ENCODE assay signal across 18 mouse cellular contexts in the genomic region with DNA sequence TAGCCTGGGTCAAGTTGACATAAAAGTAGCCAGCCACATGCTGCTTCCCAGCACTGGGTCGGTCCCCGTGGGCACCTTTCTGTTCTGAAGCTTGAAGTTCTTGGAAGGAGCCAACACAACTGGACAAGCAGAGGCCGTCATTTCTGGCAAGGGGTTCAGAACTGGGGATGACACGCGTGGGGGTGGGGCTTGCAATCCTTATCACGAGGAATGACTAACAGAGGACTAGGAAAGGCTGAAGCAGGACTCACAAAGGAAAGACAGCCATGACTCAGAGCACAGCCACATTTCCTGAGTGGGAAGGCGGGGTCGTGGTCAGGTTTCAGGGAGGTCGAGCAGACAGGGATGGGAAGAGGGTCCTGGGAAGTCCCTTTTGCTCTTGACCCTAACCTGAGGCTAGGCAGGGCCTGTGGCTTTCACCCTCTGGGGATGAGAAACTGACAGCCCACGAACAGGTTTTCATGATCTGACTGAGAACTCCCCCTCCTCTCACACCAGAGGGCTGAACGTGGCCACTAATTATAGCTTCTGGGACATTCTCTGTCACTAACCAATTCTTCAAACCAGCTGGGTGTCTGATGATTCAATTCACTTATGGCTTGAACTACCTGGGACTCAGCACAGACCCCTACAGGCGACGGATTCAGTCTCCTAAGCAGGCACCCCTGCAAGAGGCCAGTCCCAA. TPM values are rescaled to one million over a fixed set of nuclear protein-coding genes. Genes with fewer than 3 reads are reported as not detected.
DNase-seq lines count a peak whose midpoint lies in the region; ATAC-seq and TF ChIP-seq lines count a peak whose summit lies in the region.
"Had no signal": no experiment of that assay in that cellular context is flagged by ENCODE, and none has a peak within 500 bp of the region (broad histone marks: within the 10 kb centered on the region; RNA-seq: fewer than 3 reads in every experiment).

No protein-coding gene starts in this region.

- no peak overlapping the region for H3K4me2 ChIP-seq in hindbrain, embryonic 12.5 days (replicated peaks)
- H3K4me2 ChIP-seq in hindbrain, embryonic 11.5 days (replicated peaks; ENCODE audit: low read depth, low read length), result no peak overlapping the region
- no peak overlapping the region for H3K4me2 ChIP-seq in stomach, postnatal 0 days (replicated peaks; ENCODE audit: low read depth)
- H3K4me2 ChIP-seq: kidney, embryonic 15.5 days; neural tube, embryonic 15.5 days had no signal

- H3K4me3 ChIP-seq in hindbrain, embryonic 12.5 days, result no peak overlapping the region
- H3K4me3 ChIP-seq in hindbrain, embryonic 11.5 days (ENCODE audit: low read depth, low read length), result no peak overlapping the region
- H3K4me3 ChIP-seq in stomach, postnatal 0 days (ENCODE audit: low read depth, low read length), result no peak overlapping the region
- H3K4me3 ChIP-seq: erythroblast, embryonic 14.5 days; gastrocnemius, adult 2 months; kidney, embryonic 15.5 days; neural tube, embryonic 15.5 days had no signal

- H3K4me1 ChIP-seq in hindbrain, embryonic 12.5 days, result peaks cover 31% of the 10 kb centered on the region
- H3K4me1 ChIP-seq in hindbrain, embryonic 11.5 days (replicated peaks; ENCODE audit: control insufficient read depth, insufficient read depth, low read length), result peaks cover 4% of the 10 kb centered on the region; the same call in 1 of the 2 replicates
- H3K4me1 ChIP-seq in stomach, postnatal 0 days (replicated peaks; ENCODE audit: control insufficient read depth, insufficient read depth), result no peaks in the 10 kb centered on the region

- no peak for DNase-seq in hindbrain, embryonic 11.5 days (ENCODE audit: low spot score)
- peak; percentile 11 for DNase-seq in urinary bladder, postnatal 25 days (ENCODE audit: low spot score)
- no peak for DNase-seq in urinary bladder, postnatal 4 days (ENCODE audit: low spot score in 2 of 2)
- DNase-seq in adrenal gland, adult 8-10 months, result peak; percentile 50
- DNase-seq in stomach, postnatal 0 days (ENCODE audit: low spot score), result peak; percentile 46
- DNase-seq in liver, result no peak
- no peak for DNase-seq in layer of hippocampus, postnatal 14 days (ENCODE audit: low spot score in 2 of 2)
- DNase-seq: cerebellum, adult 9-11 months; forebrain, postnatal 0 days; gastrocnemius, adult 2 months; heart, postnatal 36 days; lung, adult 18-20 months; thymus, postnatal 25 days had no signal

- WGBS in hindbrain, embryonic 12.5 days, result 58% methylated on average over 13 of the region's 13 CpGs
- 62% methylated on average over 13 of the region's 13 CpGs for WGBS in hindbrain, embryonic 11.5 days
- 54% methylated on average over 13 of the region's 13 CpGs for WGBS in stomach, postnatal 0 days

- no peak for TF ChIP-seq CTCF in stomach, postnatal 0 days (IDR thresholded peaks at IDR 0.05; ENCODE audit: low read depth)

- H3K9ac ChIP-seq in hindbrain, embryonic 12.5 days, result no peak overlapping the region
- H3K9ac ChIP-seq in hindbrain, embryonic 11.5 days (ENCODE audit: low read depth, low read length), result no peak overlapping the region
- H3K9ac ChIP-seq in stomach, postnatal 0 days (ENCODE audit: low read length), result no peak overlapping the region
- H3K9ac ChIP-seq: forebrain, postnatal 0 days; kidney, embryonic 15.5 days; neural tube, embryonic 15.5 days had no signal

- H3K27ac ChIP-seq in hindbrain, embryonic 12.5 days, result peak overlapping the region; percentile 32; the same call in 1 of the 2 replicates
- no peak overlapping the region for H3K27ac ChIP-seq in hindbrain, embryonic 11.5 days (ENCODE audit: low read depth, low read length)
- H3K27ac ChIP-seq in stomach, postnatal 0 days (replicated peaks), result no peak overlapping the region
- H3K27ac ChIP-seq: kidney, embryonic 15.5 days; neural tube, embryonic 15.5 days had no signal

- H3K36me3 ChIP-seq in hindbrain, embryonic 12.5 days, result no peaks in the 10 kb centered on the region
- no peaks in the 10 kb centered on the region for H3K36me3 ChIP-seq in hindbrain, embryonic 11.5 days (ENCODE audit: control insufficient read depth, insufficient read depth, low read length)
- no peaks in the 10 kb centered on the region for H3K36me3 ChIP-seq in stomach, postnatal 0 days (ENCODE audit: control insufficient read depth, insufficient read depth, low read length)
- H3K36me3 ChIP-seq: kidney, embryonic 15.5 days; neural tube, embryonic 15.5 days had no signal

- no peaks in the 10 kb centered on the region for H3K9me3 ChIP-seq in hindbrain, embryonic 12.5 days (replicated peaks)
- H3K9me3 ChIP-seq in hindbrain, embryonic 11.5 days (ENCODE audit: control insufficient read depth, low read length), result no peaks in the 10 kb centered on the region
- H3K9me3 ChIP-seq in stomach, postnatal 0 days (ENCODE audit: control insufficient read depth, low read length), result no peaks in the 10 kb centered on the region
- H3K9me3 ChIP-seq: kidney, embryonic 15.5 days; neural tube, embryonic 15.5 days had no signal

- H3K27me3 ChIP-seq in hindbrain, embryonic 12.5 days, result no peaks in the 10 kb centered on the region
- H3K27me3 ChIP-seq in hindbrain, embryonic 11.5 days (ENCODE audit: control insufficient read depth, insufficient read depth, low read length), result 0 out of 2 replicates have a peak, but pooled peaks cover 2% of the 10 kb centered on the region
- no peaks in the 10 kb centered on the region for H3K27me3 ChIP-seq in stomach, postnatal 0 days (ENCODE audit: control insufficient read depth, insufficient read depth, low read length)
- H3K27me3 ChIP-seq: kidney, embryonic 15.5 days; neural tube, embryonic 15.5 days; Patski had no signal

- no peak for ATAC-seq in hindbrain, embryonic 12.5 days (ENCODE audit: low FRiP score)
- ATAC-seq in hindbrain, embryonic 11.5 days (ENCODE audit: low FRiP score), result no peak
- ATAC-seq in stomach, postnatal 0 days (ENCODE audit: low FRiP score, low TSS enrichment), result peak; percentile 36; the same call in 1 of the 2 replicates
- ATAC-seq: forebrain, postnatal 0 days; Patski had no signal

- no peak for TF ChIP-seq EP300 in stomach, postnatal 0 days (optimal IDR thresholded peaks at IDR 0.05)

RNA-seq across cellular contexts. Expression of a gene that starts 2.4 kb away (rescaled TPM):
- polyA plus RNA-seq in hindbrain, embryonic 12.5 days (2016; fragmentation: Nextera tagmentation; extraction: Ambion mirVana), result 13.9 and 16.2 TPM in 2 replicates
- 21.6 and 27.4 TPM in 2 replicates for polyA plus RNA-seq in hindbrain, embryonic 11.5 days (2014; fragmentation: Nextera tagmentation; extraction: Ambion mirVana)
- 10 to 100 TPM in 1 of 4 experiments, 1 to 10 TPM in 3; 5.3 to 15.1 (median 8.8) TPM for total RNA-seq in adrenal gland, adult 8-10 months (2022)
- polyA plus RNA-seq in stomach, postnatal 0 days (2015; fragmentation: Nextera tagmentation; extraction: Ambion mirVana), result 0.18 and 0.24 TPM in 2 replicates
- 10 to 100 TPM; 43.4 to 46.7 TPM for total RNA-seq in layer of hippocampus, postnatal 14 days (2021)
- polyA plus RNA-seq: erythroblast, embryonic 14.5 days had no signal

Comparison
In these comparisons a context has a peak if more than half of its experiments do, and no peak if none do; other contexts are left out.
1. DNase-seq: peak in urinary bladder, postnatal 25 days (single experiment), adrenal gland, adult 8-10 months (single experiment) and stomach, postnatal 0 days (single experiment); none in hindbrain, embryonic 11.5 days (single experiment), urinary bladder, postnatal 4 days (0 of 2), liver (single experiment) and layer of hippocampus, postnatal 14 days (0 of 2).
2. RNA of a gene that starts 2.4 kb away (polyA plus RNA-seq): 21.6 to 27.4 TPM in hindbrain, embryonic 11.5 days and 13.9 to 16.2 TPM in hindbrain, embryonic 12.5 days; 0.18 to 0.24 TPM in stomach, postnatal 0 days; every median in the first group is over 10 times any median in the second.